Mouse (Mus musculus): Measurements from ENCODE around the gene BC034090.

Gene BC034090

DNA sequence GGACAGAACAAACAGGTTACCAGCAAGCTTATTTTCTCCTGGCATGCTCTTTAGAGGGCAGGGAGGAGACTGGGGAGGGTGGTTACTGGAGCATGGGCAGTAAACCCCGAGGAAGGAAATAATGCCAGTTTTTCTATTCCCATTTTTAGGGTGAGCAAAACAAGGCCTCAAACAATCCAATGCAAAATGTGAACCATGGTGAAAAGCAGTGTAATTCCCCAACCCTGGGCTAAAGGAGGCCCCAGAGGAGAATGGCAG is 1.8 kb downstream of the BC034090 start:
- peak in 1 of 2 experiments; percentile 49 for DNase-seq

DNA sequence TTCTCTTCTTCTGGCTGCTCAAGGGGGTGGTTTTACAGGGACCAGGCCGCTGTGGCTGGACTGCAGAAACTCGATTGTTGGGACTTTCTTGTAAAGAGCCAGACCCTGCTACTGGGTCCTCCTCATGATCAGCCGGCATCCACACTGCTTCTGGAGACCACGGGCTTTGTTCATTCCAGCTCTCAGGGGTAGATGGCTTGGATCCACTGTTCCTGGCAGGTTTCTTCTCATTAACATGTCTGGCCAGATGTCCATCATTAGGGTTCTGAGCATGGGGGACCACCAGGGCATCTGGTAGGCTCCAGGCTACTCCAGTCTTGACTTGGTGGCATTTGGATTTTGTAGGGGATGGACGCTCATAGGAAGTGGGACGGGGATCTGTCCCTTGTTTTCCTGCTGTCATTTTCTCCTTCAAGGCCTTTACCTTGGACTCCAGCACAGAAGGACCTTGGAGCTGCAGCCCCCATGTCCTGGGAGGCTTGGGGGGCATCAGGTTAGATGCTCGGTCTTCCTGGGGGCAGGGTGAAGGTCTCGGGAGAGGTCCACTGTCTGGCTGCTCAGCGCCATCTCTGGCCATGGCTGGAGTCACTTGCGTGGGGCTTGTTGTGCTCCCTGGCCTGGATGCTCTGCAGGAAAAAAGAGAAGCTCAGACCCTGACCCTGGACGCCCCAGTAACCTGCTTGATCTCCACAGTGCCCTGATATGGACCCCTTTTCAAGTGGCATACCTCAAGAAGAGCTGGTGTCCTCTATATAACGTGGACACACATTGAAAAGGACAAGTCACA is 2.4 kb downstream of the BC034090 start:
- peak in 1 of 2 experiments; percentile 72 for DNase-seq

DNA sequence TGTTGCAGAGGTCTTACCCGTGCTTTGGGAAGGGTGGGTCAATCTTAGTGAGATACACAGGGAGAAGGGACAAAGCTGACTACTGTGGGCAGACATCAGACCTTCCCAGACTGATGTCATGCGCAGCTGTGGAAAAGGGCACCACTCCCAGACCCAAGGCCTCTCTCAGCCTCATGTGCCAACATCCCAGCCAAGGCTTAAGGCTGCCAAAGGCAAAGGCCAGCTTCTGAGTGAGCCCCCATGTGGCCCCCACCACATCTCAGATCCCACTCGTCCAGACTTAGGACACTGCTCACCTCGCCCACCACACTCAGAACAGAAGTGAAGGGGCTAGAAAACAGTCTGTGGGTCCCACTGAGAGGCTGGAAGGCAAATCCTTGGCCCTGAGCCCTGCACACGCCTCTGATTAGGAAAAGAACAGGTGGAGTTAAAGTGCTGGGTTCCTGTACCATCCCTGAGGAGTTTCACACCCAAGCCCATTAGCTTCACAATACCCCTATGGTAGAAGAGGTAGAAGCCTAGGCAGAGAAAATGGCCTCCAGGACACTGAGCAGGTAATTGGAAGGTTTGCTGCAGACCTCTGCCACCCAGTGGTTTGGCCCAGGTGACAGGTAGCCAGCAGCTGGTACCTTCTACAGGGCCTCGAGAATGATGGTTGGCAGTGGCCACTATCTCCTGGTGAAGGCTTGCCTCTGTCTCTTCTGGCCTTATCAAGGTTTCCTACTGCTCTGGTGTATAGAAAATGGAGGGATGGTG is 4.1 kb downstream of the BC034090 start:
- DNase-seq = no peak

GRCm38 (mm10) chr1:155239169-155239568 is 5.1 kb downstream of the BC034090 start:
- DNase-seq = no peak

DNA sequence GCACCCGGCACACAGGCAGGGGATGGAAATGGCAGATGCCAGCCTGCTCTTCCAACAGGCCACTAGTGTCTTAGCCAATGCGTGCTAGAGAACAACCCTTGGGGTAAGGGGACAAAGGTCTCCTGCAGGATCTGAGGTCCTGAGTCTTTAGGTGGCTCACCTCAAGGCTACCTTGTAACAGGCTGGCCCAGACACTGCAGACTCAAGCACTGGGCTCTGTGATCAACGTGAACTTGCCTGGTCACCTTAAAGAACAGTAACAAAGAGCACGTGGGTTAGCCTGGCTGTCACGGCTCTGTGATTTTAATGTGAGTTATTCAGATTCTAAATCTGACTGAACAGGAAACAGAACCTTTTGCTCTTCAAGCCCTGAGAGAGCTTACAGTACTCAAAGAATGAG is 6.1 kb downstream of the BC034090 start:
- peak; percentile 66 to 87 for DNase-seq

GRCm38 (mm10) chr1:155237390-155237789 is 6.9 kb downstream of the BC034090 start:
- peak in 1 of 2 experiments; percentile 62 for DNase-seq

DNA sequence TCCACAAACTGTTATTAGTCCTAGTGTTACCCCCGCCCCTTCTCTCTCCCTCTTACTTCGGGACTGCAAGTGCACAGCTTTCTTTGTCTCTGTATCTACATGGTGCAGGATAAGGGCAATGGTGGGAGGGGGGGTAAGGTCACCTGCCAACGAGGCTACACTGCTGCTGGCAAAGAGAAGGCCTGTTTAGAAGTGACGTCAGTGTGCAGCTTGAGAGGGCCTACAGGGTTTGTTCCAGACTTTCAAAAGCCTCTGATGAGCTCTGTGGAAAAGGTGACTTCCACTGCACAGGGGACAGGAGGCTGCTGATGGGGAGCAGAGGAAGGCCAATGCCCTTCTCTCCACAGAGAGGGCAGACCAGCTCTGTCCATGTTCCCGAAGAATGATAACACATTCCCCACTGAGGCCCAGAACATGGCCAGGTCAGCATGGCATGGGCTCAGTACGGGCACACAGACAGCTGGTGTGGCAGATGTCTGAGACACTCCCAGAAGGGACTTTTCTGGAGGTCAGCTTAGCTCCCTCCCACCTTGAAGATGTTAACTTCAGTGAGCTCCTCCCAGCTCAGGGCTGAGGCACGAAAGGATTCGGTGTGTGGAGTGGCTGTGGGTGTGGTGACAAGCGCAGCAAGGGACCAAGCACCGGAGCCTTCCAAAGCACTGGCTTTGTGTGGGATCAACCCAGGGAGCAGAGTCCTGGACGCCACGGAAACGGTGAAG is 7.8 kb downstream of the BC034090 start:
- DNase-seq = peak in 1 of 2 experiments; percentile 57

GRCm38 (mm10) chr1:155235641-155236040 is 8.6 kb downstream of the BC034090 start:
- no peak for DNase-seq

DNA sequence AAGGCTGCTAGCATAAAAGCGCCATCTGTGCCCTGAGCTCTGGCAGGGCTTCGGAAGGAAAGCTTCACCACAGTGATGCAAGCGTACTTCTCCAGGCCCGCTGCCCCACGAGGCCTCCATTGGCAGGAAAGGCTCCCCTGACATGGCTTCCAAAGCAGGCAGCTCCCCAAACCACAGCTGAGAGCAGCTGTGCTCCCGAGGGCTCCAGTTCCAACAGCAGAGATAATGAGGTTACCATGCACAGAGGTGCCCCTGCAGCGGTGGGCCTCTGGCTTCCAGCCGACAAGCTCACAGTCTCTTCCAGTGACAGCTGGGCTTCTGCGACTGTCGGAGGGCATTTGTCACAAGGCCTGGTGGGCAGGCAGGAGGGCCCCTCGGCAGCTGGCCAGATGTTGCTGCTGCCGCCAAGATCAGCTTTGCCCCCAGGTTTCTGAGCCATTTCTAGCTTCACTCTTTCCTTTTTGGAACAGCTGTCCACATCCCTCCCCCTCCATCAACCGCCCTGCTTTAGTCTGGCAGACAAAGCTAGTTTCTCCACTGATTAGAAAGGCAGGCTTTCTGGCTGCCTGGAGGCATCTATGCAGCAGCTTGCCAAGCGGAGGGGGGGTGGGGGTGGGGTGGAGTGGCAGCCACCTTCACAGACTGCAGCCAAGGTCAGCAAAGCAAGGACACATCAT is 10.2 kb downstream of the BC034090 start:
- peak; percentile 65 to 84 for DNase-seq

- DNase-seq = peak in 1 of 2 experiments; percentile 39
Observed at GRCm38 (mm10) chr1:155233378-155233777, 10.9 kb downstream of the BC034090 start.

DNA sequence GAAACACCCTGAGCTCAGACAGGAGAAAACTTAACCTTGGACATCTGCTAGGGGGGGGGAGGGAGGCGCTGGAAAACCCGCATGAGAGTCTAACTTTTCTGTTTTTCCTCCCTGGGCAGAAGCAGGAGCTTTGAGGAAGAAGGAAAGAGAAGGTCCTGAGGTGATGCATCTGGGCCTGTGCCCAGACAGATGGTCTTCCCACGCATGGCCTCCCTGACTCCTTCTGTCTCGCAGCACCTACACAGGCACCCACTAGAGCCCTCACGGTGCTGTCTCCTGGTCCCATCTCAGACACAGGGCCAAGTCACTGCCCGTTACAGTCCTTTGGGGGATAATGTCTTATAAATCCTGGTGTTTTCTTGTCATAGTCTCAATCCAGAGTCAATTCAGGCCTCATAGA is 11.5 kb downstream of the BC034090 start:
- DNase-seq = peak in 1 of 2 experiments; percentile 34

GRCm38 (mm10) chr1:155232385-155232784 is 11.9 kb downstream of the BC034090 start:
- peak; percentile 55 to 75 for DNase-seq

- peak in 1 of 2 experiments; percentile 60 for DNase-seq
Observed at GRCm38 (mm10) chr1:155229464-155230411, 14.5 kb downstream of the BC034090 start.

DNA sequence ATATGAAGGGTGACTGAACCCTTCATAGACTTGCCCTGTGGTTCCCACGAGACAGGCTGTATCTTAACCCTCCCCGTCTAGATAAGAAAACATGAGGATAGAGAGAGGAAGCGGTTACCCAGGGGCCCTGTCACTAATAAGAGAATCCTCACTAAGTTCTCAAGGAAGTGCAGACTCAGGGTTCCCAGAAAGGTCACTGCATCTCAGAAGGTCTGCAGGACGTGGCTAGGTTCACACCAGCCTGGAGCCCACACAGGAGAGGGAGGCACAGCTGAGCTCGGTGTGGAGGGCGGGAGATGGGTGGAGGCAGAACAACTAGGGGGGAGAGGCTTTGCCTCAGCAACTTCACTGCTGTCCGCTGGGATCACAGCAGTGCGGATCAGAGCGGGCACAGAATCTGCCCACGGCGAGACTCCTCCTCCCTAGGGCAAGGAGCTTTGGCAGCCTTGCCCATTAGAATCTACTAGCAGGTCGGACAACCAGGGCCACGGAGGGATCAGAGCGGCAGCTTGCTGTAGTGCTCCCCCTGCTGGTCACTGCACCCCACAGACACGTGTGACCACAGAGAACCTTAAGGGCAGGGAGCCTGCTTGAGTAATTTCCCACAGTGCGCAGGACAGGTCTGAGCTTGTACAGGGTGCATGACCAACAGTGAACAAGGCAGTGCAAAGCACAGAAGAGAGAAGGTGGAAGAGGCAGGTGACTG is 20.2 kb downstream of the BC034090 start:
- peak; percentile 93 to 94 for DNase-seq

DNA sequence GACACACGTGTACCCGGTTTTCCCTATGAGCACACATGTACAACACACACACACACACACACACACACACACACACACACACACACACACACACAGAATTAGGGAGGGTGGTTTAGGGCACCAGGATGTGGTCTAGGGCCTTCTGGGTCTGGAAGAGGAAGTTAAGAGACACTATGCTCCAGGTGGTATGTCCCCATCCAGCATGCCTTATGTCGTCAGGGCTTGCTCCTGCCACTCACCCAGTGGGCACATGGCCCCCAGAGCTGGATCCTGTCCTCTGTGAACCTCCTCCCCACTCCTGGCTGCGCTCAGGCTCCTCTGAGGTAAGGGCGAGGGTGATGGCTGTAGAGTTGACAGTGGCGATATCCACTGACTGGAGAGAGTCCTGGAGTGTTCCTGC is 21.2 kb downstream of the BC034090 start:
- no peak for DNase-seq

- DNase-seq = no peak
Observed at GRCm38 (mm10) chr1:155222101-155222669, 22.1 kb downstream of the BC034090 start.

DNA sequence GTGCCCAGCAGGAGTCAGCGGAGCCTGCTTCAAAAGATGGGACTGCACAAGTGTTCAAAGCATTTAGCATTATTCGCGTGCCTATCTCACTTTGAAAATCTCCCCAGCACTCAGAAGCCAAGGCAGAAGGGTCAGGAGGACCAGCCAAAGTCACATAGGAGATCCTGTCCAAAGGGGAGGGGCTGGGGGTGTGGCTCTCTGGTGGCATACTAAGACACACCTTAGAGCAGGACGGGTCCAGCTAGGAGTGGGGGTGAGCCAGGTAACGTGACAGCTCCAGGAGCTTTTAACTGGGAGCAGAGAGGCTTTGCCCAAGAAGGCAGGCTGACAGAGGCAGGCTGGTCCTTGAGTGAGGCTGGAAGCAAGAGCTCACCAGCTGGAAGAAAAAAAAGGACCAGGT is 25.3 kb downstream of the BC034090 start:
- peak; percentile 59 to 79 for DNase-seq

- DNase-seq = peak; percentile 56 to 64
Observed at GRCm38 (mm10) chr1:155217865-155218541, 26.2 kb downstream of the BC034090 start.

DNA sequence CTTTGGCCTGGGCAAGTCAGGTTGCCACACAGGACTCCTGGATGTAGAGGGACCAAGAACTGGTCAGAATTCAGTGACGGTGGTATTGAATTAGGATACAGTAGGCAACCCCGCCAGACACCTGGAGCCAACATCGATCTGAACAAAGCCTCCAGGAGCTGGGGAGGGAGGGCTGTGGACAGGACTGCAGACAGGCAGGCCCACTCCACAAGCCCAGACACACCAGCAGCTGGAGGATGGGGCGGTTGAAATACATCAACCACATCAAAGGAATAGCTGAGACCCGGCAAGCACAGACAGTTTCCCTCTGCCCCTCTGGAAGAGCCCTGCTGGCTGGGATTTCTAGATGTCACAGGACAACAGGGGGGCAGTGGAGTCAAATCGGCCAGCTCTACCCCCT is 27.4 kb downstream of the BC034090 start:
- no peak for DNase-seq

DNA sequence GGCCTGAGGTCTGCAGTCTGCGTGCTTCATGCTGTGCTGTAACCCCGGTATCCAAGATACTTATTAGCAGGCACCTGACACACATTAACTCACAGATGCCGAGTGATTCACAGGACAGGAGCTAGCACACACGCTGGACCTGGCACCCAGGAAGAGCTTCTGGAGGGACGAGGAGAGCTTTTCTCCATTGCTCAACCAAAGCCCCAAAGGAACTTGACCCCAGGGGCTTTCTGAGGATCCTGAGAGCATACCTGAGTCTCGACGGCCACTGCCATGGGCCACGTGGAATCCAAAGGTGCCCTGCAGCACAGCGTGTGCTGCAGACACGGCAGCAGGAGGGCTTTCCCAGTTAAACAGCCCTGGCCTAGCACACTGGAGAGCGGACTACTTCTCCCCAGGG is 27.9 kb downstream of the BC034090 start:
- peak; percentile 63 to 88 for DNase-seq

All from kidney, postnatal 25 days (tissue).